Mouse (Mus musculus) hindbrain, embryonic 10.5 days (tissue): ENCODE results near the gene Olfm4. TPM values are rescaled to one million over a fixed set of nuclear protein-coding genes. Genes with fewer than 3 reads are reported as not detected.

Experiments
- DNase-seq: peaks from one replicate; pipeline ENCODE4 v3.0.0-alpha.2; 2017; ENCODE audit warnings: low spot score
- H3K27ac ChIP-seq: fragments of 300-500 bp; sonication (generic); 2 replicates; pipeline ENCODE4 v1.5.1; 2016; ENCODE audit warnings: mild to moderate bottlenecking, moderate library complexity
- H3K27me3 ChIP-seq: fragments of 300-500 bp; sonication (generic); 2 replicates; pipeline ENCODE4 v1.6.1; 2016; ENCODE audit warnings: mild to moderate bottlenecking; ENCODE audit not compliant: poor library complexity, insufficient read depth, severe bottlenecking
- H3K36me3 ChIP-seq: fragments of 300-500 bp; sonication (generic); 2 replicates; pipeline ENCODE4 v1.6.1; 2016; ENCODE audit warnings: mild to moderate bottlenecking, moderate library complexity
- H3K4me1 ChIP-seq: fragments of 300-500 bp; sonication (generic); replicated peaks from 2 replicates; pipeline ENCODE4 v1.6.1; 2016; ENCODE audit warnings: mild to moderate bottlenecking
- H3K4me3 ChIP-seq: fragments of 300-500 bp; sonication (generic); 2 replicates; pipeline ENCODE4 v1.5.1; 2016; ENCODE audit warnings: mild to moderate bottlenecking, moderate library complexity
- H3K9me3 ChIP-seq: fragments of 300-500 bp; sonication (generic); 2 replicates; pipeline ENCODE4 v1.6.1; 2016; ENCODE audit warnings: mild to moderate bottlenecking, moderate library complexity
- WGBS: fragments of 180-500 bp; shearing (Covaris S2); methylation state at CpG from one replicate; pipeline ENCODE4 v1.1.7; 2016; 5-methylcytosine and 5-hydroxymethylcytosine counted together
- polyA plus RNA-seq: library from polyadenylated mRNA; unstranded; fragments of >200 nt; fragmentation: Nextera tagmentation; extraction: Ambion mirVana; gene quantifications from 2 replicates; pipeline ENCODE4 v1.2.1, GENCODE M21; 2016

Olfm4 gene
- polyA plus RNA-seq: 0.38 and 0.39 TPM in 2 replicates

- Histone ChIP-seq H3K36me3 (no peaks in the 10 kb centered on the region), H3K9me3 (no peaks in the 10 kb centered on the region), H3K4me1 (no peaks in the 10 kb centered on the region), H3K27ac (no peak within 1 kb of the TSS), H3K27me3 (no peaks in the 10 kb centered on the region), H3K4me3 (no peak within 1 kb of the TSS)
- DNase-seq: no peak
- 88% methylated on average over 2 of the region's 2 CpGs for WGBS
Measured at GRCm38 (mm10) chr14:79983781-79984180, at the start of gene Olfm4. Olfm4 (plus strand) TSS chr14:79984081.

- Histone ChIP-seq H3K36me3 (no peaks in the 10 kb centered on the region), H3K9me3 (no peaks in the 10 kb centered on the region), H3K27ac (no peak overlapping the region), H3K4me3 (no peak overlapping the region), H3K4me1 (no peaks in the 10 kb centered on the region), H3K27me3 (no peaks in the 10 kb centered on the region)
- no peak for DNase-seq
- WGBS: 75% methylated on average over 4 of the region's 4 CpGs
Measured at GRCm38 (mm10) chr14:79934426-79934825, 49.5 kb upstream of the Olfm4 start.

- Histone ChIP-seq H3K9me3 (no peaks in the 10 kb centered on the region), H3K4me3 (no peak overlapping the region), H3K27ac (no peak overlapping the region), H3K4me1 (no peaks in the 10 kb centered on the region), H3K27me3 (no peaks in the 10 kb centered on the region), H3K36me3 (no peaks in the 10 kb centered on the region)
- 92% methylated on average over 4 of the region's 4 CpGs for WGBS
- DNase-seq: no peak
Measured at GRCm38 (mm10) chr14:79936879-79937468, 46.9 kb upstream of the Olfm4 start.

GRCm38 (mm10) chr14:79945876-79946275 lies 38.0 kb upstream of the Olfm4 start:
- no peak overlapping the region for H3K4me3 ChIP-seq

GRCm38 (mm10) chr14:79955678-79956077 lies 28.2 kb upstream of the Olfm4 start:
- H3K36me3 ChIP-seq: no peaks in the 10 kb centered on the region
- WGBS: 90% methylated on average over 3 of the region's 3 CpGs
- no peaks in the 10 kb centered on the region for H3K9me3 ChIP-seq
- H3K27me3 ChIP-seq: no peaks in the 10 kb centered on the region
- no peak for DNase-seq
- H3K4me3 ChIP-seq: no peak overlapping the region
- no peaks in the 10 kb centered on the region for H3K4me1 ChIP-seq
- no peak overlapping the region for H3K27ac ChIP-seq

More at GRCm38 (mm10) chr14:79945876-79946275, 38.0 kb upstream of the Olfm4 start:
- no peak overlapping the region for H3K27ac ChIP-seq
- H3K9me3 ChIP-seq: no peaks in the 10 kb centered on the region
- no peak for DNase-seq
- no peaks in the 10 kb centered on the region for H3K36me3 ChIP-seq
- H3K27me3 ChIP-seq: no peaks in the 10 kb centered on the region
- no peaks in the 10 kb centered on the region for H3K4me1 ChIP-seq
- 66% methylated on average over 2 of the region's 2 CpGs for WGBS

GRCm38 (mm10) chr14:79957789-79958487 lies 25.9 kb upstream of the Olfm4 start:
- no peak for DNase-seq
- H3K27ac ChIP-seq: no peak overlapping the region
- H3K36me3 ChIP-seq: no peaks in the 10 kb centered on the region
- H3K4me1 ChIP-seq: no peaks in the 10 kb centered on the region
- H3K27me3 ChIP-seq: no peaks in the 10 kb centered on the region
- 93% methylated on average over 15 of the region's 15 CpGs for WGBS
- no peak overlapping the region for H3K4me3 ChIP-seq
- no peaks in the 10 kb centered on the region for H3K9me3 ChIP-seq

- WGBS: 77% methylated on average over 4 of the region's 4 CpGs
Measured at GRCm38 (mm10) chr14:79961187-79961586, 22.7 kb upstream of the Olfm4 start.

GRCm38 (mm10) chr14:79961602-79962001 lies 22.3 kb upstream of the Olfm4 start:
- Histone ChIP-seq H3K27me3 (no peaks in the 10 kb centered on the region), H3K27ac (no peak overlapping the region), H3K4me3 (no peak overlapping the region), H3K9me3 (no peaks in the 10 kb centered on the region), H3K36me3 (no peaks in the 10 kb centered on the region), H3K4me1 (no peaks in the 10 kb centered on the region; the same call in 1 of the 2 replicates)
- DNase-seq: no peak
- WGBS: 95% methylated on average over 2 of the region's 2 CpGs

More at GRCm38 (mm10) chr14:79961187-79961586, 22.7 kb upstream of the Olfm4 start:
- Histone ChIP-seq H3K4me1 (no peaks in the 10 kb centered on the region; the same call in 1 of the 2 replicates), H3K27ac (0 out of 2 replicates have a peak overlapping the region, but pooled peaks have one; percentile 29), H3K9me3 (no peaks in the 10 kb centered on the region), H3K27me3 (no peaks in the 10 kb centered on the region), H3K36me3 (no peaks in the 10 kb centered on the region), H3K4me3 (no peak overlapping the region)
- no peak for DNase-seq

GRCm38 (mm10) chr14:79970165-79970564 lies 13.7 kb upstream of the Olfm4 start:
- Histone ChIP-seq H3K4me3 (no peak overlapping the region), H3K36me3 (no peaks in the 10 kb centered on the region), H3K27me3 (no peaks in the 10 kb centered on the region), H3K9me3 (no peaks in the 10 kb centered on the region), H3K4me1 (no peaks in the 10 kb centered on the region), H3K27ac (no peak overlapping the region)
- no peak for DNase-seq
- 78% methylated on average over 3 of the region's 3 CpGs for WGBS

GRCm38 (mm10) chr14:79970928-79971738 lies 12.7 kb upstream of the Olfm4 start:
- no peak overlapping the region for H3K4me3 ChIP-seq
- WGBS: 80% methylated on average over 14 of the region's 14 CpGs
- no peaks in the 10 kb centered on the region for H3K27me3 ChIP-seq
- H3K27ac ChIP-seq: no peak overlapping the region
- no peaks in the 10 kb centered on the region for H3K36me3 ChIP-seq
- no peak for DNase-seq
- H3K4me1 ChIP-seq: no peaks in the 10 kb centered on the region
- no peaks in the 10 kb centered on the region for H3K9me3 ChIP-seq

GRCm38 (mm10) chr14:79981437-79981836 lies 2.4 kb upstream of the Olfm4 start:
- H3K36me3 ChIP-seq: no peaks in the 10 kb centered on the region
- no peaks in the 10 kb centered on the region for H3K9me3 ChIP-seq

GRCm38 (mm10) chr14:79985137-79985670 lies 1.3 kb downstream of the Olfm4 start:
- no peaks in the 10 kb centered on the region for H3K4me1 ChIP-seq
- DNase-seq: no peak
- WGBS: 91% methylated on average over 7 of the region's 7 CpGs

More at GRCm38 (mm10) chr14:79981437-79981836, 2.4 kb upstream of the Olfm4 start:
- WGBS: 92% methylated on average over 4 of the region's 4 CpGs
- no peaks in the 10 kb centered on the region for H3K4me1 ChIP-seq
- DNase-seq: no peak
- no peaks in the 10 kb centered on the region for H3K27me3 ChIP-seq
- H3K4me3 ChIP-seq: no peak overlapping the region
- no peak overlapping the region for H3K27ac ChIP-seq

More at GRCm38 (mm10) chr14:79985137-79985670, 1.3 kb downstream of the Olfm4 start:
- H3K27ac ChIP-seq: no peak overlapping the region
- H3K4me3 ChIP-seq: no peak overlapping the region
- H3K9me3 ChIP-seq: no peaks in the 10 kb centered on the region
- no peaks in the 10 kb centered on the region for H3K27me3 ChIP-seq
- no peaks in the 10 kb centered on the region for H3K36me3 ChIP-seq
